Mouse (Mus musculus) hindbrain, embryonic 14.5 days (tissue): ENCODE measurements around the gene Dcp1a. TPM values are rescaled to one million over a fixed set of nuclear protein-coding genes. Genes with fewer than 3 reads are reported as not detected.

ENCODE experiments used
- ATAC-seq: fragments of 200-750 bp; cut with Nextera tagmentation; 2 replicates; pipeline ENCODE4 v1.8.0; 2017; ENCODE audit warnings: moderate number of reproducible peaks, mild to moderate bottlenecking, moderate TSS enrichment, moderate library complexity; ENCODE audit not compliant: low FRiP score
- DNase-seq: peaks from one replicate; pipeline ENCODE4 v3.0.0-alpha.2; 2015; ENCODE audit warnings: low spot score
- H3K27ac ChIP-seq: fragments of 300-500 bp; sonication (generic); 2 replicates; pipeline ENCODE4 v1.5.1; 2014; ENCODE audit warnings: mild to moderate bottlenecking, moderate library complexity
- H3K27me3 ChIP-seq: fragments of 300-500 bp; sonication (generic); 2 replicates; pipeline ENCODE4 v1.6.1; 2014; ENCODE audit warnings: mild to moderate bottlenecking, low read length, mixed read lengths; ENCODE audit not compliant: control insufficient read depth, insufficient read depth
- H3K36me3 ChIP-seq: fragments of 300-500 bp; sonication (generic); replicated peaks from 2 replicates; pipeline ENCODE4 v1.6.1; 2014; ENCODE audit not compliant: control insufficient read depth, insufficient read depth
- H3K4me1 ChIP-seq: fragments of 300-500 bp; sonication (generic); replicated peaks from 2 replicates; pipeline ENCODE4 v1.6.1; 2014; ENCODE audit warnings: antibody characterized with exemption, low read length, mixed read lengths; ENCODE audit not compliant: control insufficient read depth, insufficient read depth
- H3K4me2 ChIP-seq: fragments of 300-500 bp; sonication (generic); replicated peaks from 2 replicates; pipeline ENCODE4 v1.6.1; 2014; ENCODE audit warnings: mild to moderate bottlenecking, moderate library complexity
- H3K4me3 ChIP-seq: fragments of 300-500 bp; sonication (generic); replicated peaks from 2 replicates; pipeline ENCODE4 v1.5.1; 2014; ENCODE audit warnings: mild to moderate bottlenecking, low read length
- H3K9ac ChIP-seq: fragments of 300-500 bp; sonication (generic); 2 replicates; pipeline ENCODE4 v1.6.1; 2014
- H3K9me3 ChIP-seq: fragments of 300-500 bp; sonication (generic); 2 replicates; pipeline ENCODE4 v1.6.1; 2016; ENCODE audit warnings: low read length; ENCODE audit not compliant: control insufficient read depth
- WGBS: fragments of 180-500 bp; shearing (Covaris S2); extraction: QIAGEN DNeasy Blood & Tissue Kit; methylation state at CpG from one replicate; pipeline ENCODE4 v1.1.7; 2014; 5-methylcytosine and 5-hydroxymethylcytosine counted together
- polyA plus RNA-seq: library from polyadenylated mRNA; unstranded; fragments of >200 nt; fragmentation: Nextera tagmentation; extraction: Ambion mirVana; gene quantifications from 2 replicates; pipeline ENCODE4 v1.2.1, GENCODE M21; 2014

Gene Dcp1a
- polyA plus RNA-seq, 1 experiment from 2014 or later = 16.1 TPM

GRCm38 (mm10) chr14:30510214-30510763, 31.0 kb downstream of the Dcp1a start:
- DNase-seq (no peak), ATAC-seq (no peak)
- Histone ChIP-seq H3K27ac (no peak overlapping the region), H3K9ac (no peak overlapping the region), H3K4me2 (no peak overlapping the region), H3K4me3 (no peak overlapping the region), H3K9me3 (no peaks in the 10 kb centered on the region), H3K27me3 (no peaks in the 10 kb centered on the region), H3K4me1 (no peaks in the 10 kb centered on the region), H3K36me3 (peaks cover 87% of the 10 kb centered on the region)
- 97% methylated on average over 6 of the region's 6 CpGs for WGBS

DNA sequence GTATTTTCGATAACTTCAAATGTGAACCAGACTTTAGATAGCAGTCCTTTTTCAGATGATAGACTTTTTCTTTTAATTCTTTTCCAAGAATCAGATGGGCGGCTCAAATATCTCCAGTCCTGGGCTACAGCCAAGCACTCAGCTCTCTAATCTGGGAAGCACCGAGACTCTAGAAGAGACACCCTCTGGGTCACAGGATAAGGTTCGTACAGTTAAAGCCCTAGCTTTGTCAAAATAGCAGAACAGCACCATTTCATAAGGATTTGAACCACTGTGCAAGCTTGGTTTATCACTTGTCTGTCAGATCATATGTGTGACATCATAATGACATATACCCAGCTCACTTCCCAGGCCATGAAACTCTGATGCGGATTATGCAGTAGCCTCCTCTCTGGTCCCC, 33.6 kb downstream of the Dcp1a start:
- Histone ChIP-seq H3K27me3 (no peaks in the 10 kb centered on the region), H3K9ac (no peak overlapping the region), H3K9me3 (no peaks in the 10 kb centered on the region), H3K4me3 (no peak overlapping the region), H3K4me1 (no peaks in the 10 kb centered on the region), H3K27ac (no peak overlapping the region), H3K36me3 (peaks cover 74% of the 10 kb centered on the region), H3K4me2 (no peak overlapping the region)
- 90% methylated on average over 5 of the region's 5 CpGs for WGBS
- ATAC-seq = no peak
- no peak for DNase-seq

GRCm38 (mm10) chr14:30515931-30516723, 36.8 kb downstream of the Dcp1a start:
- H3K4me2 ChIP-seq = no peak overlapping the region
- H3K36me3 ChIP-seq = peaks cover 76% of the 10 kb centered on the region
- no peak overlapping the region for H3K4me3 ChIP-seq
- H3K4me1 ChIP-seq = no peaks in the 10 kb centered on the region
- H3K9me3 ChIP-seq = no peaks in the 10 kb centered on the region
- no peak overlapping the region for H3K9ac ChIP-seq
- no peak overlapping the region for H3K27ac ChIP-seq
- ATAC-seq = no peak
- peak; percentile 58 for DNase-seq
- WGBS = 92% methylated on average over 13 of the region's 13 CpGs
- H3K27me3 ChIP-seq = no peaks in the 10 kb centered on the region

- Histone ChIP-seq H3K36me3 (peaks cover 79% of the 10 kb centered on the region), H3K4me3 (no peak overlapping the region), H3K4me1 (no peaks in the 10 kb centered on the region), H3K27ac (no peak overlapping the region), H3K27me3 (no peaks in the 10 kb centered on the region), H3K4me2 (no peak overlapping the region), H3K9me3 (no peaks in the 10 kb centered on the region), H3K9ac (no peak overlapping the region)
- 83% methylated on average over 5 of the region's 5 CpGs for WGBS
- no peak for DNase-seq
- ATAC-seq = no peak
These were observed 40.0 kb downstream of the Dcp1a start for GRCm38 (mm10) chr14:30519323-30519722.

- DNase-seq (no peak), ATAC-seq (no peak)
- WGBS = 70% methylated on average over 6 of the region's 6 CpGs
- Histone ChIP-seq H3K4me3 (no peak overlapping the region), H3K9ac (no peak overlapping the region), H3K4me2 (no peak overlapping the region), H3K9me3 (no peaks in the 10 kb centered on the region), H3K36me3 (peaks cover 95% of the 10 kb centered on the region), H3K27ac (no peak overlapping the region), H3K27me3 (no peaks in the 10 kb centered on the region), H3K4me1 (no peaks in the 10 kb centered on the region)
These were observed 44.0 kb downstream of the Dcp1a start for GRCm38 (mm10) chr14:30523356-30523755.

DNA sequence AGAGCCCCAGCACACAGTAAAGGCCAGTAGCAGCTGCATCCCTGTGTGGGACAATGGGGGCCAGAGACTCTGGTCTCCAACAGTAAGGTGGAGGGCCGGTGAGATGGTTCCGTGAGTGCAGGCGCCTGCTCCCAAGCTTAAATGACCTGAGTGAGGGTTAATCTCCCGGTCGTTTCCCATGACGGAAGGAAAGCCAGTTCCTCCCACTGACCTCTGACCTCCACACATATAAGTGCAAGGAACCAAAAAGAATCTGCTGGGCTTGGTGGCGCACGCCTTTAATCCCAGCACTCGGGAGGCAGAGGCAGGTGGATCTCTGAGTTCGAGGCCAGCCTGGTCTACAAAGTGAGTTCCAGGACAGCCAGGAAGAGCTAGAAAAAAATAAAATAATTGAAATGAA, 49.1 kb downstream of the Dcp1a start:
- ATAC-seq (no peak), DNase-seq (no peak)
- WGBS = 90% methylated on average over 10 of the region's 10 CpGs
- H3K4me2 ChIP-seq = no peak overlapping the region
- H3K4me3 ChIP-seq = no peak overlapping the region
- no peak overlapping the region for H3K27ac ChIP-seq
- H3K27me3 ChIP-seq = no peaks in the 10 kb centered on the region
- no peak overlapping the region for H3K9ac ChIP-seq
- H3K4me1 ChIP-seq = peaks cover 5% of the 10 kb centered on the region; the same call in 1 of the 2 replicates
- peaks cover 46% of the 10 kb centered on the region for H3K36me3 ChIP-seq
- no peaks in the 10 kb centered on the region for H3K9me3 ChIP-seq

DNA sequence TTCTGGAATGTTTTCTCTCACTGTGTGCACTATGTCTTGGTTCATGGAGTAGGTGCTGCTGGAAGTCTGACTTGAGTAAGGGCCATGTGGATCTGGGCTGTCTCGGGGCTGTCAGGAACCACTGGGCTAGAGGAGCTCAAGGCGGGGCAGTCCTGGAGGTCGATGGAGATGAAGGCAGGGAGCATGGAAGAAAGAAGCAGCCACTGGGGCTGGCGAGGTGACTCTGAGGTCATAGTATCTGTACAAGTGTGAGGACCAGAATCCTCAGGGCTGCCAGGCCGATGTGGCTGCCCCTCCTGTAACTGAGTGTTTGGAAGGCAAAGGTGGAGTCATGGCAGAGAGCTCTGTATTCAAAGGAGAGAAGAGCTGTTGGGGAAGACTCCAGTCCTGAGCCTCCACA, 49.6 kb downstream of the Dcp1a start:
- DNase-seq = no peak
- Histone ChIP-seq H3K4me2 (no peak overlapping the region), H3K27me3 (no peaks in the 10 kb centered on the region), H3K9me3 (no peaks in the 10 kb centered on the region), H3K27ac (no peak overlapping the region), H3K36me3 (peaks cover 40% of the 10 kb centered on the region), H3K4me3 (no peak overlapping the region), H3K4me1 (peaks cover 5% of the 10 kb centered on the region; the same call in 1 of the 2 replicates), H3K9ac (no peak overlapping the region)
- no peak for ATAC-seq
- WGBS = 84% methylated on average over 5 of the region's 5 CpGs

- Histone ChIP-seq H3K36me3 (peaks cover 36% of the 10 kb centered on the region), H3K4me2 (no peak overlapping the region), H3K9me3 (no peaks in the 10 kb centered on the region), H3K9ac (no peak overlapping the region), H3K4me1 (peaks cover 5% of the 10 kb centered on the region; the same call in 1 of the 2 replicates), H3K27me3 (no peaks in the 10 kb centered on the region), H3K27ac (no peak overlapping the region), H3K4me3 (no peak overlapping the region)
- 92% methylated on average over 12 of the region's 12 CpGs for WGBS
- DNase-seq (no peak), ATAC-seq (no peak)
These were observed 50.1 kb downstream of the Dcp1a start for GRCm38 (mm10) chr14:30529454-30529853.

- ATAC-seq = peak; percentile 27; the same call in 1 of the 2 replicates
- WGBS = 53% methylated on average over 8 of the region's 8 CpGs
These were observed 51.5 kb downstream of the Dcp1a start for GRCm38 (mm10) chr14:30530726-30531269.

More at GRCm38 (mm10) chr14:30530726-30531269, 51.5 kb downstream of the Dcp1a start:
- Histone ChIP-seq H3K4me3 (no peak overlapping the region), H3K9ac (no peak overlapping the region), H3K4me2 (no peak overlapping the region), H3K36me3 (peaks cover 22% of the 10 kb centered on the region), H3K27me3 (no peaks in the 10 kb centered on the region), H3K4me1 (peaks cover 5% of the 10 kb centered on the region; the same call in 1 of the 2 replicates), H3K9me3 (no peaks in the 10 kb centered on the region), H3K27ac (0 out of 2 replicates have a peak overlapping the region, but pooled peaks have one; percentile 3)
- DNase-seq = peak; percentile 50
